Mouse (Mus musculus): Measurements from ENCODE around the gene Dbp. TPM values are rescaled to one million over a fixed set of nuclear protein-coding genes. Genes with fewer than 3 reads are reported as not detected.

Gene Dbp
- polyA plus RNA-seq, 1 experiment from 2014 or later, result 3.1 TPM

DNA sequence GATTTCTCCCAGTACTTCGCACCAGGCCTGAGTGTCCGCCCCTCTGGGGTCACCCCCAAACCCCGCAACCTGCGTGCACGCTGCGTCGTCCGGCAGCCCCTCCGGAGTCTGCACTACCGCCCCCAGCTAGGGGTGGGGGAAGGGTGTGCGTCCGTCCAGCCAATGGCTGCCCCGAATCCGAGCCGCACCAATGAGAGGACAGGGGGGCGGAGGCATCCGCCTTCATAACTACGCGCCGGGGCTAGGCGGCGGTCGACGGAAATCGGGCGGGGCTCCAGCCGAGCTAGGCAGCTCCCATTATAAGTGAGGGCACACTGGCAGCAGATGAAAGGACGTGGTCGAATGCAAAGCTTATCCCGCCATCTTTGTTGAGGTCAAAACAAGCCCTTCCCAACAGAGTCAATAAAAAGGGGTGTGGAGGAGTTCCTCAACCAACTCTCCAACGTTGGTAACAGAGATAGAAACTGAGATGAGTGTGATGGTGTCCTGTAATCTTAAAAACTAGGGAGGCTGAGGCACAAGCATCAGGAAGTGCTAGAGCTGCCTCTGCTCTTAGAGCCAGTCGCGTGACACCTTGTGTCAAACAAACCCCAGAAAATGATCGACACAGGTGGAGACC is 10.3 kb downstream of the Dbp start, which contains the start of gene Rpl18:
TSS of gene Rpl18 (plus strand) at position 368 of the 619 bp plus-strand sequence.
- WGBS, result 7% methylated on average over 34 of the region's 34 CpGs
- peaks cover 47% of the 10 kb centered on the region for H3K36me3 ChIP-seq
- H3K4me1 ChIP-seq (replicated peaks), result peaks cover 51% of the 10 kb centered on the region
- H3K9ac ChIP-seq, result peak within 1 kb of the TSS; percentile 76
- peak within 1 kb of the TSS; percentile 65 for H3K4me3 ChIP-seq
- no peaks in the 10 kb centered on the region for H3K9me3 ChIP-seq
- H3K27ac ChIP-seq (replicated peaks), result peak within 1 kb of the TSS; percentile 77
- H3K27me3 ChIP-seq, result no peaks in the 10 kb centered on the region
- H3K4me2 ChIP-seq, result peak within 1 kb of the TSS; percentile 82
- ATAC-seq (ENCODE audit: low read depth), result peak; percentile 90

DNA sequence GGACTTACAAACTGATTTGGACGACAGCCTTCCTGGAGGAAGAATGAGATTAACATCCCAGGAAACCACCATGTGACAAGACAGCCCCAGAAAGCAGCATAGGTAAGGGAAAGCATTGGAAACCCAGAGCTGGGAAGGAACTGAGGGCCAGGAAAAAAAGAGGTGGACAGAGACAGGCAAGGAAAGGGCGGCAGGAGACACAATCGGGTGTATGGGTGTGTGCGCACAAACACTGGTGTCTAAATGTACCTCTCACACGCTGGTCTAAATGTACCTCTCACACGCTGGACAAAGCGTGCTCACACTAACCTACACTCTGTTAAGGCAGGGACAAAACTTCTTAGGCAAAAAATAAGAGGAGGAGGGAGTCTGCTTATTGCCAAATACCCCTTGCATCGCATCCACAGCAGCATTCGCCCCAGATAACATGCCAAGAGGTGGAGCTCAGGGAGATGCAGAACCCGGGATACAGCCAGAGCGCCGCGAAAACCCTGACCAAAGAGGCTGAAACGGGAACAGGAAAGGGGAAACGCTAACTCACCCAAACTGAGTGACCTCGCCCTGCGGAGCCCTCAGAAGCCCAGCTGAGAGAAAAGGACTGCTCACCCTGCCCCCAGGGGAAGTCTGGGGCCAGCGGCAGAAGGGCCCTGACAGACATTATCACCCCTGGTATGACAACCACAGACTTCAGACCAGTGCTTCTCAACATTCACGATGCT is 11.0 kb downstream of the Dbp start:
- peak overlapping the region; percentile 65 for H3K4me3 ChIP-seq
- peak overlapping the region; percentile 77 for H3K27ac ChIP-seq (replicated peaks)
- no peaks in the 10 kb centered on the region for H3K9me3 ChIP-seq
- 82% methylated on average over 19 of the region's 19 CpGs for WGBS
- H3K9ac ChIP-seq, result peak overlapping the region; percentile 61
- H3K4me2 ChIP-seq, result peak overlapping the region; percentile 82
- H3K4me1 ChIP-seq (replicated peaks), result peaks cover 52% of the 10 kb centered on the region
- no peak for ATAC-seq (ENCODE audit: low read depth)
- H3K36me3 ChIP-seq, result peaks cover 47% of the 10 kb centered on the region
- H3K27me3 ChIP-seq, result no peaks in the 10 kb centered on the region

DNA sequence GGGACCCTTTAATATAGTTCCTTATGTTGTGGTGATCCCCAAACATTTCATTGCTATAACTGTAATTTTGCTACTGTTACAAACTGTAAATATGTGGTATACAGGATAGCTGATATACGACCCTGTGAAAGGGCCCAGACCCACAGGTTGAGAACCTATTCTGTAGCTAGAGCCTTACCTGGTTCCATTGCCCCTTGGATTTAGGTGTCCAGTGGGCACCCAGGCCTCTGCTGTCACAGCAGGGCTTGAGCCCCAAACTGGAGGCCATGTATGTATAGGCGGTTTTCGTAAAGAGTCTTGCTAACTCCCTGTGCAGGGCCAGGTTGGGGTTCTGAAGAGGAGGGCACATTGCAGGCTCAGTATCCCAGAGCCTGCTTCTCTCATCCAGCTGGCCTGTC is 11.6 kb downstream of the Dbp start:
- Histone ChIP-seq H3K36me3 (peaks cover 47% of the 10 kb centered on the region), H3K27me3 (no peaks in the 10 kb centered on the region), H3K4me2 (peak overlapping the region; percentile 82), H3K9ac (peak overlapping the region; percentile 61; the same call in 1 of the 2 replicates), H3K9me3 (no peaks in the 10 kb centered on the region), H3K4me3 (peak overlapping the region; percentile 90), H3K4me1 (replicated peaks) (peaks cover 57% of the 10 kb centered on the region), H3K27ac (replicated peaks) (no peak overlapping the region)
- 86% methylated on average over 3 of the region's 3 CpGs for WGBS
- no peak for ATAC-seq (ENCODE audit: low read depth)

- Histone ChIP-seq H3K4me3 (peak overlapping the region; percentile 90), H3K4me2 (peak overlapping the region; percentile 82), H3K9me3 (no peaks in the 10 kb centered on the region), H3K36me3 (peaks cover 47% of the 10 kb centered on the region), H3K27me3 (no peaks in the 10 kb centered on the region), H3K4me1 (replicated peaks) (peaks cover 62% of the 10 kb centered on the region), H3K9ac (peak overlapping the region; percentile 86), H3K27ac (replicated peaks) (peak overlapping the region; percentile 88)
- 13% methylated on average over 31 of the region's 31 CpGs for WGBS
- ATAC-seq (ENCODE audit: low read depth), result peak; percentile 21
Observed at GRCm38 (mm10) chr7:45716952-45717917, 12.3 kb downstream of the Dbp start.

DNA sequence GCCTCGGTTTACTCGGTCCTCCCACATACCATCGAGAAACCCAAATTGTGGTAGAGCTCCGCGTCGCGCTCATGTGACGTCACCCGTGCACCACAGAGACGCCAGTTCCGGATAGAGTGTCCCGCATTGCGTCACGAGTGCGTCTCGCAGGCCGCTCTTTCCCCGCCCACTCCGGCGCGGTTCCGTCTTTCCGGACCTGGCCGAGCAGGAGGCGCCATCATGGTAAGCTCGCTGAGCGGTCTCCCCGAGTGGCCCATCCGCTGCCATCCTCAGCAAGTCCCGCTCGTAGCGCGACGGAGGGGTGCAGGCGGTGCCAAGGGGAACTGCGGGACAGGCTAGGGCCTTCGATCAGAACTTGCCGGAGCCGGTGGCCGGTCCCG is 13.0 kb downstream of the Dbp start, which contains the start of gene Sphk2:
TSS of gene Sphk2 (minus strand) at position 85 of the 380 bp plus-strand sequence.
- H3K9ac ChIP-seq, result peak within 1 kb of the TSS; percentile 96
- peak within 1 kb of the TSS; percentile 90 for H3K4me3 ChIP-seq
- peaks cover 47% of the 10 kb centered on the region for H3K36me3 ChIP-seq
- H3K27ac ChIP-seq (replicated peaks), result peak within 1 kb of the TSS; percentile 92
- WGBS, result under 1% methylated on average over 41 of the region's 41 CpGs
- peak within 1 kb of the TSS; percentile 91 for H3K4me2 ChIP-seq
- ATAC-seq (ENCODE audit: low read depth), result peak; percentile 64
- H3K27me3 ChIP-seq, result no peaks in the 10 kb centered on the region
- peaks cover 62% of the 10 kb centered on the region for H3K4me1 ChIP-seq (replicated peaks)
- H3K9me3 ChIP-seq, result no peaks in the 10 kb centered on the region

- Histone ChIP-seq H3K4me1 (replicated peaks) (peaks cover 62% of the 10 kb centered on the region), H3K9me3 (no peaks in the 10 kb centered on the region), H3K27ac (replicated peaks) (peak overlapping the region; percentile 92), H3K4me3 (peak overlapping the region; percentile 90), H3K9ac (peak overlapping the region; percentile 96), H3K27me3 (no peaks in the 10 kb centered on the region), H3K36me3 (peaks cover 47% of the 10 kb centered on the region), H3K4me2 (peak overlapping the region; percentile 91)
- WGBS, result under 1% methylated on average over 20 of the region's 20 CpGs
- ATAC-seq (ENCODE audit: low read depth), result no peak
Observed at GRCm38 (mm10) chr7:45718331-45718730, 13.4 kb downstream of the Dbp start.

DNA sequence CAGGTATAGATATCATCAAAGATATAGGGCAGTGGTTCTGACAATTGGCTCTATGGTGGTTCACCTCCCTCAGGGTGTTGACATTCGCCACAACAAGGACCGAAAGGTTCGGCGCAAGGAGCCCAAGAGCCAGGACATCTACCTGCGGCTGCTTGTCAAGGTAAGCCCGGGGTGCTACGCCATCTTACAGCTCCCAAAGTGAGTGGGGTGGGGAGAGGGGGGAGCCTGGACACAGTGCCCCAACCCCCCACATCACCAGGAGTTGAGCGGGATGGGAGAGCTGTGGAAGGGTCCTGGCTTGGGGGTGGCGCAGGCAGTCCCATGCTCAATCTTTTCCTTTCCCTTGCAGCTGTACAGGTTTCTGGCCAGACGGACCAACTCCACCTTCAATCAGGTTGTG is 14.3 kb downstream of the Dbp start:
- Histone ChIP-seq H3K4me1 (replicated peaks) (peaks cover 57% of the 10 kb centered on the region), H3K9me3 (no peaks in the 10 kb centered on the region), H3K27me3 (no peaks in the 10 kb centered on the region), H3K36me3 (peaks cover 50% of the 10 kb centered on the region), H3K27ac (replicated peaks) (no peak overlapping the region), H3K4me3 (peak overlapping the region; percentile 90), H3K9ac (peak overlapping the region; percentile 96), H3K4me2 (peak overlapping the region; percentile 91)
- no peak for ATAC-seq (ENCODE audit: low read depth)
- 88% methylated on average over 10 of the region's 10 CpGs for WGBS

DNA sequence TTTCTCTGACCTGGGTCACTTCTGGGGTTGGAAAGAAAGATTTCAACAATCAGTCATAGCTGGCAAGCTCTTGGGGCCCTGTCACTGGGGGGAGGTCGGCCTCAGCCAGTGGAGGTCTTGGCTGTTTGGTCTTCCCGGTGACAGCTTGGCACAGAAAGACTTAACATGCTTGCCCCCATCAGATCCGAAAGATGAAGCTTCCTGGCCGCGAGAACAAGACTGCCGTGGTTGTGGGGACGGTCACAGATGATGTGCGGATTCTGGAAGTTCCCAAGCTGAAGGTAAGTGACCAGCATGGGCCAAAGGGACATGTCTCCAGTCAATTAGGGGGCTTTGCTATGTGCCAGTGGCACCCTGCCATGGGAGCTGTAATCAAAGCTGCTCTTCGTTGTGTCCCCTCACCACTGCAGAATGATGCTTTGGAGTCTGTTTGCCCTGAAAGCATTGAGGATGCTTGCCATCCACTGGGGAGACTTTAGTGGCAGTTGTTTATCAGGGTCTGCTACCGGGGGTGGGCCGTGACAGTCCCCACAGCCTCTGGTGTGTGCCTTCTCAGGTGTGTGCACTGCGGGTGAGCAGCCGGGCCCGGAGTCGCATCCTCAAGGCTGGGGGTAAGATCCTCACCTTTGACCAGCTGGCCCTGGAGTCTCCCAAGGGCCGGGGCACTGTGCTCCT is 15.0 kb downstream of the Dbp start:
- H3K4me3 ChIP-seq, result peak overlapping the region; percentile 90; the same call in 1 of the 2 replicates
- H3K4me1 ChIP-seq (replicated peaks), result peaks cover 50% of the 10 kb centered on the region
- H3K27ac ChIP-seq (replicated peaks), result no peak overlapping the region
- peak overlapping the region; percentile 91; the same call in 1 of the 2 replicates for H3K4me2 ChIP-seq
- no peaks in the 10 kb centered on the region for H3K9me3 ChIP-seq
- peaks cover 57% of the 10 kb centered on the region for H3K36me3 ChIP-seq
- peak overlapping the region; percentile 96; the same call in 1 of the 2 replicates for H3K9ac ChIP-seq
- H3K27me3 ChIP-seq, result no peaks in the 10 kb centered on the region
- 92% methylated on average over 16 of the region's 16 CpGs for WGBS
- ATAC-seq (ENCODE audit: low read depth), result no peak

DNA sequence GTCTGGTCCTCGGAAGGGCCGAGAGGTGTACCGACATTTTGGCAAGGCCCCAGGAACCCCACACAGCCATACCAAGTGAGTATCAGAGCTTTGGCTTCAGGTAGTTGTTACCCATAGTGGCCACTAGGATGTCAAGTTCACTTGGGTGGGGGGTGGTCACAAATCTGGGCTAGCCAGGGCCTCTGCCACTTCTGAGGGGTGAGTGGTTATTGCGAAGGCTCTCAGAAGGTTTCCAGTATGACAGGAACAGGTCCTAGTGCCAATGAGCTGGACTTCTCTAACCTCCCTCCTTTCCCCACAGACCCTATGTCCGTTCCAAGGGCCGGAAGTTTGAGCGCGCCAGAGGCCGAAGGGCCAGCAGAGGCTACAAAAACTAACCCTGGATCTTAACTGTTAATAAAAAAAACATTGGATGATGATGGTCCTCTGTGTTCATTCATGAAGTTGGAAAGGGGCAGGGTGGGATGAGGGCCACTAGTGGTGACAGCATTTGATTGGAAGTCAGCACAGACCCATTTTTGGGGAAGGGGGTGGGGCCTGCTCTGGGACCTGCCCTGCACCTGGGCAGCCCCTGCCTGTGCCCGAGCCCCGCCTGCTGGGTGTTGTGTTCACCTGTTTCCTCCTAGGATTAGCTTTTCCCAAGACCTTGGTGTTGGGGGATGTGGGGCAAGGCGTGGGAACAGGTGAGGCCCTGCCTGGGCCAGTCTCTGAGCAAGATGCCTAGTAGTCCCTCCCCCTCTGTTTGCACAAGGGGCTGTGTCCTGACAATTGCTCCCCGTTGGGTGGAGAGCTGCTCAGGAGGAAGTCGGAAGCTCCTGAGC is 15.7 kb downstream of the Dbp start, which contains the start of gene Fam83e:
TSS of gene Fam83e (plus strand) at position 800 of the 821 bp plus-strand sequence.
- Histone ChIP-seq H3K9ac (peak within 1 kb of the TSS; percentile 96; the same call in 1 of the 2 replicates), H3K4me3 (no peak within 1 kb of the TSS), H3K4me1 (replicated peaks) (peaks cover 47% of the 10 kb centered on the region), H3K9me3 (no peaks in the 10 kb centered on the region), H3K27me3 (no peaks in the 10 kb centered on the region), H3K36me3 (peaks cover 65% of the 10 kb centered on the region), H3K4me2 (no peak within 1 kb of the TSS), H3K27ac (replicated peaks) (no peak within 1 kb of the TSS)
- no peak for ATAC-seq (ENCODE audit: low read depth)
- WGBS, result 86% methylated on average over 14 of the region's 14 CpGs

DNA sequence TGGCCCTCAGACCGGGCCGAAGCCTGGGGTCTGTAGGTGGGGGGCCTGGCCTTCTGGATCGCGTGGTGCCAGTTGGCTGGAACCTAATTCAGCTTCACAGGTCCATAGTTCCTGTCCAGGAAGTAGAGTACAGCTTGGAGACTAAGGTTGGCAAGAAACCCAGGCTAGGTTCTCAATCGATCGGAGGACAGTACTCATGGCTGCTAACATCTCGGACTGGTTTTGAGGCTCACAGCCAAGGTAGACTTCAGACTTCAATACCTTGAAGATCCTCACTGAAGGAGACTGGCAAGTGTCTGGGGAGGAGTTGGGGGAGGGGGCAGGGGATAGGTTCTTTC is 16.3 kb downstream of the Dbp start:
- Histone ChIP-seq H3K9ac (0 out of 2 replicates have a peak overlapping the region, but pooled peaks have one; percentile 22), H3K4me1 (replicated peaks) (peaks cover 41% of the 10 kb centered on the region), H3K27ac (replicated peaks) (no peak overlapping the region), H3K9me3 (no peaks in the 10 kb centered on the region), H3K4me3 (no peak overlapping the region), H3K36me3 (peaks cover 70% of the 10 kb centered on the region), H3K4me2 (no peak overlapping the region), H3K27me3 (no peaks in the 10 kb centered on the region)
- WGBS, result 79% methylated on average over 7 of the region's 7 CpGs
- no peak for ATAC-seq (ENCODE audit: low read depth)

Data from neural tube, embryonic 13.5 days (tissue).